Comparison of ENCODE assay signal across 11 mouse cellular contexts in the genomic region with DNA sequence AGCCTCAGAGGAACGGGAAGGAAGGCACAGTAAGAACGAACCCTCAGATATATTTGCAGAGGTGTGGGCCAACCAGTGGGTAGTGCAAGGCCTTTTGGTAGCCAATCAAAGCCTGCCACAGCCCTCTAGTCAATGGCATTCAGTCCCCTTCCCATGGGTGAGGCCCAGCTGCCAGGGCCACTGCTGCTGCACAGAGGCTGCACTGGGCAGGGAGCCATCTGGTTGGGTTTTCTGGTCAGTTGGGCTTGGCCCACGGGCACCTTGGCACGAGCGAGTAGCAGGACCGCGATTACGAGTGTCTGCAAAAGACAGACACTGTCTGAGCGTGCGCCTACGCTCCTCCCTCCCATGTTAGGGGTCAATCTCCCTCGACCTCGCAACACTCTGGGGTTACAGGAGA. TPM values are rescaled to one million over a fixed set of nuclear protein-coding genes. Genes with fewer than 3 reads are reported as not detected.
DNase-seq lines count a peak whose midpoint lies in the region; ATAC-seq and TF ChIP-seq lines count a peak whose summit lies in the region.
"Had no signal": no experiment of that assay in that cellular context is flagged by ENCODE, and none has a peak within 500 bp of the region (broad histone marks: within the 10 kb centered on the region; RNA-seq: fewer than 3 reads in every experiment).

No protein-coding gene starts in this region.

- no peaks in the 10 kb centered on the region for H3K27me3 ChIP-seq in kidney, adult 2 months (replicated peaks; ENCODE audit: control insufficient read depth, insufficient read depth, low read length)
- no peaks in the 10 kb centered on the region for H3K27me3 ChIP-seq in kidney, embryonic 15.5 days
- H3K27me3 ChIP-seq: limb, embryonic 15.5 days; neural tube, embryonic 12.5 days had no signal

- no peak overlapping the region for H3K9ac ChIP-seq in kidney, embryonic 15.5 days
- H3K9ac ChIP-seq: limb, embryonic 15.5 days; neural tube, embryonic 12.5 days had no signal

- DNase-seq in kidney, adult 2 months: peak; percentile 91
- peak; percentile 47 to 58 for DNase-seq in adrenal gland, postnatal 36 days
- peak; percentile 82 for DNase-seq in gastrocnemius, postnatal 10 days
- DNase-seq in kidney, postnatal 25 days: peak; percentile 81 to 88
- DNase-seq in urinary bladder, adult 18-20 months (ENCODE audit: low spot score in 2 of 2): no peak
- DNase-seq in thymus, postnatal 36 days: no peak

- H3K27ac ChIP-seq in kidney, adult 2 months (ENCODE audit: insufficient read depth, low read depth, low read length): no peak overlapping the region
- H3K27ac ChIP-seq in kidney, embryonic 15.5 days: no peak overlapping the region
- H3K27ac ChIP-seq: embryonic facial prominence, embryonic 10.5 days; limb, embryonic 15.5 days; neural tube, embryonic 12.5 days had no signal

- ATAC-seq in kidney, embryonic 15.5 days (replicated peaks; ENCODE audit: low FRiP score): no peak
- ATAC-seq: forebrain, embryonic 14.5 days had no signal

- H3K4me1 ChIP-seq in kidney, adult 2 months (ENCODE audit: control insufficient read depth, insufficient read depth, low read length): peaks cover 8% of the 10 kb centered on the region; the same call in 1 of the 2 replicates
- H3K4me1 ChIP-seq in kidney, embryonic 15.5 days: peaks cover 13% of the 10 kb centered on the region

- no peak overlapping the region for H3K4me2 ChIP-seq in kidney, embryonic 15.5 days
- H3K4me2 ChIP-seq: limb, embryonic 15.5 days; neural tube, embryonic 12.5 days had no signal

- TF ChIP-seq POLR2A in kidney, adult 2 months (IDR thresholded peaks at IDR 0.05; ENCODE audit: low read depth, low read length): no peak

- H3K9me3 ChIP-seq in kidney, embryonic 15.5 days (replicated peaks): no peaks in the 10 kb centered on the region
- H3K9me3 ChIP-seq: embryonic facial prominence, embryonic 10.5 days; limb, embryonic 15.5 days; neural tube, embryonic 12.5 days had no signal

- H3K36me3 ChIP-seq in kidney, adult 2 months (ENCODE audit: control insufficient read depth, insufficient read depth, low read length): no peaks in the 10 kb centered on the region
- peaks cover 68% of the 10 kb centered on the region for H3K36me3 ChIP-seq in kidney, embryonic 15.5 days

- 39% methylated on average over 13 of the region's 13 CpGs for WGBS in kidney, adult 2 months
- 92% methylated on average over 13 of the region's 13 CpGs for WGBS in kidney, embryonic 15.5 days

- TF ChIP-seq CTCF in kidney, adult 2 months (conservative IDR thresholded peaks at IDR 0.05; ENCODE audit: insufficient read depth, insufficient read length, low read depth, low read length): no peak

- H3K4me3 ChIP-seq in kidney, adult 2 months (ENCODE audit: insufficient read depth, low read depth, low read length): no peak overlapping the region
- H3K4me3 ChIP-seq in kidney, embryonic 15.5 days (replicated peaks): no peak overlapping the region
- H3K4me3 ChIP-seq: embryonic facial prominence, embryonic 10.5 days; limb, embryonic 15.5 days; neural tube, embryonic 12.5 days had no signal

RNA-seq across cellular contexts. Expression of gene Trnau1ap, which starts 9.6 kb away (rescaled TPM):
- polyA plus RNA-seq in kidney, adult 2 months (2012; rRNA removed): 24.4 and 30.2 TPM in 2 replicates
- polyA plus RNA-seq in kidney, embryonic 15.5 days (2015; fragmentation: Nextera tagmentation; extraction: Ambion mirVana): 73.6 and 80.5 TPM in 2 replicates
- total RNA-seq in adrenal gland, postnatal 36 days (2021): 10 to 100 TPM; 29.2 to 37.5 TPM
- 10 to 100 TPM; 16.1 to 21.2 TPM for total RNA-seq in gastrocnemius, postnatal 10 days (2021)

RNA-seq across cellular contexts. Expression of gene Rcc1, which starts 14.5 kb away (rescaled TPM):
- 9.4 and 10.1 TPM in 2 replicates for polyA plus RNA-seq in kidney, adult 2 months (2012; rRNA removed)
- 88.9 and 92.7 TPM in 2 replicates for polyA plus RNA-seq in kidney, embryonic 15.5 days (2015; fragmentation: Nextera tagmentation; extraction: Ambion mirVana)
- 10 to 100 TPM; 14.7 to 16.8 TPM for total RNA-seq in adrenal gland, postnatal 36 days (2021)
- total RNA-seq in gastrocnemius, postnatal 10 days (2021): 10 to 100 TPM; 13.4 to 18.6 TPM

RNA-seq across cellular contexts. Expression of gene Rab42, which starts 35.8 kb away (rescaled TPM):
- polyA plus RNA-seq in kidney, adult 2 months (2012; rRNA removed): 7.2 and 8.9 TPM in 2 replicates
- 3.3 and 3.5 TPM in 2 replicates for polyA plus RNA-seq in kidney, embryonic 15.5 days (2015; fragmentation: Nextera tagmentation; extraction: Ambion mirVana)
- 1 to 10 TPM in 1 of 2 experiments, under 1 TPM in 1; 0.56 to 1.7 TPM for total RNA-seq in adrenal gland, postnatal 36 days (2021)
- under 1 TPM; 0.72 to 0.87 TPM for total RNA-seq in gastrocnemius, postnatal 10 days (2021)

Comparison
In these comparisons a context has a peak if more than half of its experiments do, and no peak if none do; other contexts are left out.
1. DNase-seq: peak in kidney, adult 2 months (single experiment), adrenal gland, postnatal 36 days (2 of 2), gastrocnemius, postnatal 10 days (single experiment) and kidney, postnatal 25 days (2 of 2); none in urinary bladder, adult 18-20 months (0 of 2) and thymus, postnatal 36 days (0 of 2).